Mouse (Mus musculus): ENCODE results near the gene Mccc2. TPM values are rescaled to one million over a fixed set of nuclear protein-coding genes. Genes with fewer than 3 reads are reported as not detected.

Mccc2 gene
- polyA plus RNA-seq, 1 experiment from 2014 or later = 28.9 TPM

- Histone ChIP-seq H3K27ac (no peak overlapping the region), H3K4me1 (replicated peaks) (no peaks in the 10 kb centered on the region), H3K36me3 (no peaks in the 10 kb centered on the region), H3K9ac (no peak overlapping the region), H3K4me3 (no peak overlapping the region), H3K4me2 (no peak overlapping the region), H3K9me3 (replicated peaks) (no peaks in the 10 kb centered on the region), H3K27me3 (no peaks in the 10 kb centered on the region)
- WGBS = 94% methylated on average over 1 of the region's 1 CpGs
- no peak for ATAC-seq (replicated peaks; ENCODE audit: insufficient number of reproducible peaks, insufficient read depth, low FRiP score, low read depth)
Observed at GRCm38 (mm10) chr13:99983320-99983719, 32.1 kb downstream of the Mccc2 start.

GRCm38 (mm10) chr13:99979406-99979805, 36.0 kb downstream of the Mccc2 start:
- Histone ChIP-seq H3K27me3 (no peaks in the 10 kb centered on the region), H3K4me2 (no peak overlapping the region), H3K9me3 (replicated peaks) (no peaks in the 10 kb centered on the region), H3K4me3 (no peak overlapping the region), H3K9ac (no peak overlapping the region), H3K4me1 (replicated peaks) (no peaks in the 10 kb centered on the region), H3K36me3 (peaks cover 4% of the 10 kb centered on the region; the same call in 1 of the 2 replicates), H3K27ac (no peak overlapping the region)
- no peak for ATAC-seq (replicated peaks; ENCODE audit: insufficient number of reproducible peaks, insufficient read depth, low FRiP score, low read depth)
- WGBS = 48% methylated on average over 2 of the region's 2 CpGs

DNA sequence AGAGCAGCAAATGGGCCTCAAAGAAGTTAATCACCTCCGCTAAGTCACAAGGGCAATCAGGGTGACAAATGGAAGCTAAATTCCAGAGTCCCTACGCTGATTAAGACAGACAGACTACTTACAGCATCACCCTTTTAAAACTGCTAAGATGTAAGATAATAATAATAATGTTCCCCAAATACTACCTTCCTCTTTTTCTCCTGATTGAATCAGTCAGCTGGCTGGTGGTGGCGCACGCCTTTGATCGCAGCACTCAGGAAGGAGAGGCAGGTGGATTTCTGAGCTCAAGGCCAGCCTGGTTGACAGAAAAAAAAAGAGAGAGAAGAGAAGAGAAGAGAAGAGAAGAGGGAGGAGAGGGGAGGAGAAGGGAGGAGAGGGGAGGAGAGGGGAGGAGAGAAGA, 45.4 kb downstream of the Mccc2 start:
- Histone ChIP-seq H3K4me2 (no peak overlapping the region), H3K4me3 (no peak overlapping the region), H3K4me1 (replicated peaks) (no peaks in the 10 kb centered on the region), H3K9me3 (replicated peaks) (no peaks in the 10 kb centered on the region), H3K27ac (no peak overlapping the region), H3K9ac (no peak overlapping the region), H3K27me3 (no peaks in the 10 kb centered on the region), H3K36me3 (no peaks in the 10 kb centered on the region; the same call in 1 of the 2 replicates)
- ATAC-seq (replicated peaks; ENCODE audit: insufficient number of reproducible peaks, insufficient read depth, low FRiP score, low read depth) = no peak
- 82% methylated on average over 5 of the region's 5 CpGs for WGBS

DNA sequence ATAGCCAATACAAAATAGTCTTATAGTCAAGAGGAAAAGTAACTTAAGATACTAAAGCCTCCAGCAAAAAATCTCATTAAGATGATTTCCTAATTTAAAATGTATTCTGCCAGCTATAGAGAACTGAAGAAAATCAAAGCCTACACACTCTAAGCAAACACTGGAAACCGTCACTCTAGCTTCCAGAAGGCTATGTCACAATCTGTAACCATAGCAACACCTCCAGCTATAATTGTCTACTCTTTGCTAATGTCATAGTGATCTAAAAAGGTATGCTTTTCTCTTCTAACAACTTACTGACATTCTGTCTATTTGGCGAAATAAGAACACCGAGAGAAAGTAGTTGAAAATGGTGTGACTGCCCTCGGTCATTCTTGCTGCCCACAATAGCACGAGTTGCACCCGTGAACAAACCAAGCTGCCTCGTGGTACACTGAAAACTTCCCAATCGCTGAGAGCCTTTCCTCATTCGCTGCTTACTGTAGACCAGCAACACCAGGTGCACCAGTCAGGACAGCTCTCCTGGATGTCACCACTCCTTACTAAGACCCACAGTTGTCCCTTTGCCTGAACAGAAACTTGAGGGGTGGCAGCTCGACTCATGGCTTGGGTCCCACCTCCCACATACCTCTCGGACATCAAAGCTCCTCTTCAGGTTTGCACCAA, 48.3 kb downstream of the Mccc2 start:
- no peaks in the 10 kb centered on the region for H3K4me1 ChIP-seq (replicated peaks)
- no peak overlapping the region for H3K4me3 ChIP-seq
- H3K4me2 ChIP-seq = no peak overlapping the region
- WGBS = 83% methylated on average over 11 of the region's 11 CpGs
- no peak overlapping the region for H3K27ac ChIP-seq
- H3K9ac ChIP-seq = no peak overlapping the region
- no peaks in the 10 kb centered on the region for H3K9me3 ChIP-seq (replicated peaks)
- no peaks in the 10 kb centered on the region for H3K36me3 ChIP-seq
- no peak for ATAC-seq (replicated peaks; ENCODE audit: insufficient number of reproducible peaks, insufficient read depth, low FRiP score, low read depth)
- H3K27me3 ChIP-seq = no peaks in the 10 kb centered on the region

DNA sequence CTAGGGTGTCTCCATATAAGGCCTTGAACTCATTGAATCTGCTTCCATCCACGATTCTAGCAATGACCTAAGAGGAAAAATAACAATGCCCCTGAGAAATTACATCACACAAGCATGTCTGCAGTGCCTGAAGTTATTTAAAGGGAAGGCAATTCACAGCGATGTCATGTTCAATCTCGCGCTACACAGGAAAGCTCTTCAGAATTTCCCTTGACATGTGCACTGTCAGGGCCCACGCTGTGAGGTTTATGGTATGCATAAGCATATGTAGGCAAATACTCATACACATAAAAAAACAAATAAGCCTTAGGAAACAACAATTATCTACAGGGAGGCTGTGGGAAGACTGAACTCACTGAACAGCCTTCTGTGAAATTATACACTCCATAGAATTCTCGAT, 51.6 kb downstream of the Mccc2 start:
- WGBS = 66% methylated on average over 6 of the region's 6 CpGs
- no peaks in the 10 kb centered on the region for H3K27me3 ChIP-seq
- no peak overlapping the region for H3K27ac ChIP-seq
- ATAC-seq (replicated peaks; ENCODE audit: insufficient number of reproducible peaks, insufficient read depth, low FRiP score, low read depth) = no peak
- H3K9me3 ChIP-seq (replicated peaks) = no peaks in the 10 kb centered on the region
- H3K4me2 ChIP-seq = no peak overlapping the region
- H3K9ac ChIP-seq = no peak overlapping the region
- 0 out of 2 replicates have a peak, but pooled peaks cover 8% of the 10 kb centered on the region for H3K36me3 ChIP-seq
- no peaks in the 10 kb centered on the region for H3K4me1 ChIP-seq (replicated peaks)
- H3K4me3 ChIP-seq = no peak overlapping the region

DNA sequence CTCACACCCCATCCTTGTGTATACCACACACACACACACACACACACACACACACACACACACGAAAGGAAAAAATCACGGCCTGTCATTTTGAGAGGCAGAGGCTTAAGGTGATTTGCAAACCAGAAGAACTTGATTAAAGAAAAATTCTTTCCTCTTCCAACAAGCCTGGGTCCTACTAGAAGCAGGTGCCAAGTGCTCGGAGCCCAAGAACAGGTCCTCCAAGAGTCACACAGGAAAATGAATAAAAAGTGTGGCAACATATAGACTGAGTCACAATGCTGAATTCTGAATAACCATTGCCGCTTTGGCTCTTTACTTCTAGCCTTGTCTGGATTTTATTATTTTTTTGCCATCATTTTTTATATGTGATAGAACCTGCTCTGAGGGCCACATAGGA, 53.8 kb downstream of the Mccc2 start:
- no peak overlapping the region for H3K4me3 ChIP-seq
- no peak overlapping the region for H3K4me2 ChIP-seq
- no peak overlapping the region for H3K27ac ChIP-seq
- ATAC-seq (replicated peaks; ENCODE audit: insufficient number of reproducible peaks, insufficient read depth, low FRiP score, low read depth) = no peak
- no peak overlapping the region for H3K9ac ChIP-seq
- 94% methylated on average over 4 of the region's 4 CpGs for WGBS
- H3K9me3 ChIP-seq (replicated peaks) = no peaks in the 10 kb centered on the region
- H3K27me3 ChIP-seq = no peaks in the 10 kb centered on the region
- H3K4me1 ChIP-seq (replicated peaks) = no peaks in the 10 kb centered on the region
- H3K36me3 ChIP-seq = peaks cover 19% of the 10 kb centered on the region; the same call in 1 of the 2 replicates

DNA sequence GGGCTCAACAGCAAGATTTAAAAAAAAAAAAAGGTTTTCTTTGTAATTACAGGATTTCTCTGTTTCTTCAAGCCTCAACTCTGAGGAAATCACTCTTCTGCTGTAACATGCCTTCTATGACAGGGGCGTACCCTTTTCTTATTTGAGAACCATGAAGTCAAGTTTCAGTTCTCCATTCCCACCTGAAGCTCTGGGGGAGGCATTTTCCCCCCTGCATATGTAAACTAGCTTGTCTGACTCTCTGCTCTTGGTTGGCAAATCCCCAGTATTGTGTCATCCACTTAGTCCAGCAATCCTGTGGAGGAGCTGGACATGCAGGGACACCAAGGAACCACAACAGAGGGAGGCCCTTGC, 59.9 kb downstream of the Mccc2 start:
- Histone ChIP-seq H3K4me1 (replicated peaks) (no peaks in the 10 kb centered on the region), H3K27me3 (no peaks in the 10 kb centered on the region), H3K4me3 (no peak overlapping the region), H3K4me2 (no peak overlapping the region), H3K27ac (no peak overlapping the region), H3K36me3 (peaks cover 28% of the 10 kb centered on the region), H3K9ac (no peak overlapping the region), H3K9me3 (replicated peaks) (no peaks in the 10 kb centered on the region)
- 92% methylated on average over 1 of the region's 1 CpGs for WGBS
- ATAC-seq (replicated peaks; ENCODE audit: insufficient number of reproducible peaks, insufficient read depth, low FRiP score, low read depth) = no peak

- Histone ChIP-seq H3K27ac (no peak overlapping the region), H3K27me3 (no peaks in the 10 kb centered on the region), H3K4me3 (no peak overlapping the region), H3K9me3 (replicated peaks) (no peaks in the 10 kb centered on the region), H3K36me3 (peaks cover 23% of the 10 kb centered on the region), H3K4me2 (no peak overlapping the region), H3K9ac (no peak overlapping the region), H3K4me1 (replicated peaks) (no peaks in the 10 kb centered on the region)
- WGBS = 89% methylated on average over 5 of the region's 5 CpGs
- ATAC-seq (replicated peaks; ENCODE audit: insufficient number of reproducible peaks, insufficient read depth, low FRiP score, low read depth) = no peak
Observed at GRCm38 (mm10) chr13:99954902-99955590, 60.4 kb downstream of the Mccc2 start.

GRCm38 (mm10) chr13:99947417-99947816, 68.0 kb downstream of the Mccc2 start:
- WGBS = 74% methylated on average over 4 of the region's 4 CpGs
- H3K9ac ChIP-seq = no peak overlapping the region
- H3K4me3 ChIP-seq = no peak overlapping the region
- H3K4me1 ChIP-seq (replicated peaks) = no peaks in the 10 kb centered on the region
- ATAC-seq (replicated peaks; ENCODE audit: insufficient number of reproducible peaks, insufficient read depth, low FRiP score, low read depth) = no peak
- peaks cover 13% of the 10 kb centered on the region for H3K36me3 ChIP-seq
- H3K27me3 ChIP-seq = no peaks in the 10 kb centered on the region
- no peaks in the 10 kb centered on the region for H3K9me3 ChIP-seq (replicated peaks)
- H3K27ac ChIP-seq = no peak overlapping the region
- H3K4me2 ChIP-seq = no peak overlapping the region

DNA sequence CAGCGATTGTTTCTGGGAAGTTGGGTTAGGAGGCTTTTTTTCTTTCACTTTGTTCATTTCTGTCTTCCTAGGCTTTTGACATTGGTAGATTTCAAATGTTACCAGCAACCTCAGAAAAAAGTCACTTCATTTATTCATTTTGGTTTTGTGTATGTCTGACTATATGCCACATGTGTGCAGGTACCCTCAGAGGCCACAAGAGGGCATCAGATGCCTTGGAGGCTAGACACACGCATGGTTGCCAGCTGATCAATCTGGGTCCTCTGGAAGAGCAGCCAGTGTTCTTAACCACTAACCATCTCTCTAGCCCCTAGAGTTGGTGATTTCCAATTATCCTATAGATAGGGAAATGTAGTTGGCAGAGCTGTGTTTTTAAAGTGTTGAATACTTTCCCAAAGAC, 71.9 kb downstream of the Mccc2 start:
- H3K9me3 ChIP-seq (replicated peaks) = no peaks in the 10 kb centered on the region
- no peak overlapping the region for H3K4me2 ChIP-seq
- no peak overlapping the region for H3K27ac ChIP-seq
- no peaks in the 10 kb centered on the region for H3K4me1 ChIP-seq (replicated peaks)
- H3K4me3 ChIP-seq = no peak overlapping the region
- H3K9ac ChIP-seq = no peak overlapping the region
- no peaks in the 10 kb centered on the region for H3K27me3 ChIP-seq
- ATAC-seq (replicated peaks; ENCODE audit: insufficient number of reproducible peaks, insufficient read depth, low FRiP score, low read depth) = no peak
- H3K36me3 ChIP-seq = peaks cover 6% of the 10 kb centered on the region; the same call in 1 of the 2 replicates
- 87% methylated on average over 2 of the region's 2 CpGs for WGBS

DNA sequence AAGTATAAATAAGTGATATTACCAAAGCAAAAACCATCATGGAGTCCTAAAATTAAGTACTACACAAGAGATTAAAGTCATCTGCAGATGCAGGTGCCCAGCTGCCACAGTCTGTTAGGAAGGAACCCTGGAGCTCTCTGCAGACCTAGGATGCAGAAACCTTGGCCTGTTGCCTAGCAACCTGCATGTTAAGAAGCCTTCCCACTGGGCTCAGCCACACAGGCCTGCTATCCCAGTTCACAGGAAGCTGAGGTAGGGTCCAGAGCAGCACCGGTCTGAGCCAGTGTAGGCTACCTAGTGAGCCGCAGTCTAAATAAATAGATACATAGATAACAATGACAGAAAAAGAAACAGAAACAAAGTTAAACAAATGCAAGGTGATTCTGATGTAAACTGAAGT, 74.8 kb downstream of the Mccc2 start:
- Histone ChIP-seq H3K4me2 (no peak overlapping the region), H3K36me3 (peaks cover 6% of the 10 kb centered on the region; the same call in 1 of the 2 replicates), H3K27ac (no peak overlapping the region), H3K27me3 (no peaks in the 10 kb centered on the region), H3K4me3 (no peak overlapping the region), H3K4me1 (replicated peaks) (no peaks in the 10 kb centered on the region), H3K9ac (no peak overlapping the region), H3K9me3 (replicated peaks) (no peaks in the 10 kb centered on the region)
- WGBS = 19% methylated on average over 2 of the region's 2 CpGs
- ATAC-seq (replicated peaks; ENCODE audit: insufficient number of reproducible peaks, insufficient read depth, low FRiP score, low read depth) = no peak

DNA sequence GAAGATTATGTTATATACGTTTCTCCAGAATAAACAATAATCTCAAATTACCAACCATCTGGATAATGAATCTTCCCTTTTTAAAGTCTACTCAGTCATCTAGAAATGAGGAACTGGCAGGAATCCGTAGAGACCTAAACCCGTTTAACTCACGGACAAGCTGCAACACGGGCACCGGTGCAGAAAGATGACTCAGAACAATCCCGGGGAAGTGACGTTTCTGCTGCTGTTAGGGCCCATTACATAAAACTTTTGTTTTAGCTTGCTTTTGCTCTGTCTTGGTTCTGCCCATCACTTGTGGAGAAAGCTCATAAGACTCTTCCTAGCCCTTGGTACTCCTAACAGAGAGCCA, 76.1 kb downstream of the Mccc2 start:
- no peak overlapping the region for H3K9ac ChIP-seq
- no peaks in the 10 kb centered on the region for H3K27me3 ChIP-seq
- no peak overlapping the region for H3K27ac ChIP-seq
- no peak overlapping the region for H3K4me2 ChIP-seq
- no peaks in the 10 kb centered on the region for H3K9me3 ChIP-seq (replicated peaks)
- no peak overlapping the region for H3K4me3 ChIP-seq
- peaks cover 6% of the 10 kb centered on the region; the same call in 1 of the 2 replicates for H3K36me3 ChIP-seq
- no peaks in the 10 kb centered on the region for H3K4me1 ChIP-seq (replicated peaks)
- no peak for ATAC-seq (replicated peaks; ENCODE audit: insufficient number of reproducible peaks, insufficient read depth, low FRiP score, low read depth)
- 78% methylated on average over 8 of the region's 8 CpGs for WGBS

Measured in heart, embryonic 15.5 days (tissue).